Mouse (Mus musculus) mature B cell (primary cell): ENCODE data around the gene Tnfsf14.

ENCODE experiments used
- in situ Hi-C: fragments of 300-500 bp; cut with MboI; formaldehyde crosslinking; loops from 2 replicates; pipeline ENCODE4 v1.14.3; 2019

Gene Tnfsf14

DNA sequence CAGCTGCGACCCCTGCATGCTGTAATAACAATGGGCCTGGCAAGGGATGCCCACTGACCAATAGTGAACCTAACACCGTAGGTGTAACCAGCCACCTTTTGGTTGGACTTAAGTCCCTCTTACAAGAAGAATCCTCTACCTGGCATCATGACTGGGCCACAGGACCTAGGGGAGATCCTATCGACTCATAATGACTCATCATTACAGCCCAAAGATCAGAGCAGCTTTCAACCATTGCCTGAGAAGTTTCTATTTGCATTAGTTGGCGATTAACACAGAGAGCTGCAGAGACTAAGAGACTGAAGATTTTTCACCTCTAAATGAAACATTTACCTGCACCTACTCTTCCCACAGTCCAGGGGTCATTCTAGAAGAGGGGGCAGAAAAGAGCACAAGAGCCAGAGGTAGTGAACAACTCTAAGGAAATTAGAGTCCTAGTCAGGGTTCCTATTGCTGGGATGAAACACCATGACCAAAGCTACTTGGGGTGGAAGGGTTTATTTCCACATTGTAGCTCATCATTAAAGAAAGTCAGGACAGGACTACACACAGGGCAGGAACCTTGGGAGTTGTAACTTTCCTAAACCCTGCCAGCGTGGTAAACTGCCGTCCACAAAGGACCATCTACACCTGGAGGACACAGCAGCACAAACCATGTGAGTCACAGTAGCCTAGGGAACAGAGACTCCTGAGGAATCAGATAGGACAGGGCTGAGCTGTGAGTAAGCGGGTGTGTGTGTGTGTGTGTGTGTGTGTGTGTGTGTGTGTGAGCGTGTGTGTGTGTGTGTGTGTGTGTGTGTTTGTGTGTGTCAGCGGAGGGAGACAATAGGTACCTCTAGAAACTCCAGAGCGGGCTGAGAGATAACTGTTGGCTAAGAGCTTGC is 8.1 kb upstream of the Tnfsf14 start:
- in situ Hi-C loops, result no loop called here

DNA sequence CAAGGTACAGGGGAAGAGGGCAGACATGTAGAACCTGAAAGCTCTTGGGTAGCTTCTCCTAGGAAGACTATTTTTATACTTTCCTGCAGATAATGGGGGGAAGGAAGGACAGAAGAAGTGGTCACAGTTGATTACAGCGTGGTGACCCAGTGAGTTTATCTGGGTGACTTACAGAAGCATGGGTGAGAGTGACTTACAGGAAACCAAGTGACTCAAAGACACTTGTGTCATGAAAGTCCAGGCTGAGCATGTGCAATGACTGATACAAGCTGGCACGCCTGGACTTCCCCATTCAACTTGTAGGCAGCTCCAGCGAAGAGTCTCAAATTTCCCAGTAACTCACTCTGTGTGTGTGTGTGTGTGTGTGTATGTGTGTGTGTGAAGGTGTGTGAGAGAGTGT is 4.3 kb upstream of the Tnfsf14 start:
- in situ Hi-C loops, result no loop called here

DNA sequence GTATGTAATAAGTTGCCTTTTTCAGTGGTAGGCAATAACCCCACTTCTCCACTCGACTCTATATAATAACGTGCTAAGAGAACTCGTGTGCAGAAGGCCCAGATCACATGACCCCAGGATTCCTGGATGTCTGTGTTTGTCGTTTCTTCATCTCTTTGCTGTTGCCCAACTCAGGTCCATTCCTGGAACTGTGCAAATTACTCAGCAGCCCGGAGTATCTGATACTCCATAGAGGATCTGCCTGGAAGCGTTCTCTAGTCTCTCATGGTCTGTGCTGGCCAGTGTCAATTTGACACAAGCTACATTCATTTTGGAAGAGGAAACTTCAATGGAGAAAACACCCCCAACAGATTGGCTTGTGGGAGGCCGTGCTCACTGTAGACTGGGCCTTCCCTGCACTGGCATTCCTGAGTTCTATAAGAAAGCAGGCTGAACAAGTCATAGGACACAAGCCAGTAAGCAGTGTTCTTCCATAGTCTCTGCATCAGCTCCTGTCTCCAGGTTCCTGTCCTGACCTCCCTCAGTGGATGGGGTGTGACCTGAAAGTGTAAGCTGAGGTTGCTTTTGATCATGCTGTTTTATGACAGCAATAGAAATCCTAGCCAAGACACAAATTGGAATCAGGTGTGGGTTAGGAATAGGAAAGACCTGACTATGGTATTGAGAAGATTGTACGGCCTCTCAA is 1.5 kb upstream of the Tnfsf14 start:
- in situ Hi-C loops, result no loop called here

DNA sequence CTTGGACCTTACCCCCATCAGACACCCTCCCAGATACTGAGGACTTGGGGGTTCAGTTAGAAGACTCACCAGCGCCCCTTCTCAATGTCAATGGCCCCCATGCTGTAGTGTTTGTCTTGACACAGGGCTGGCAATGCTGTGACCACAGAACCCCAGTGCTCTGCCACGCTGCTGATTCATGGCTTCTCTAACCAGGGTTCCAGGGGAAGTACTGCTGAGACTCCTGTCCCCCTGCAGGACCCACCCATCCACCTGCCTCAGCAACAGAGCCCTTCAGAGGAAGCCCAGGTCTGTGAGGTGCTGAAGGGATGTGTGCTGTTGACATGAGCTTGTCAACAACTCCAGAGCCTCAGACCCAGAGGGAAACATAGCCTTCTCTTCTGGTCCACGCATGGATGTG is 794 bp upstream of the Tnfsf14 start:
- in situ Hi-C loops, result no loop called here

DNA sequence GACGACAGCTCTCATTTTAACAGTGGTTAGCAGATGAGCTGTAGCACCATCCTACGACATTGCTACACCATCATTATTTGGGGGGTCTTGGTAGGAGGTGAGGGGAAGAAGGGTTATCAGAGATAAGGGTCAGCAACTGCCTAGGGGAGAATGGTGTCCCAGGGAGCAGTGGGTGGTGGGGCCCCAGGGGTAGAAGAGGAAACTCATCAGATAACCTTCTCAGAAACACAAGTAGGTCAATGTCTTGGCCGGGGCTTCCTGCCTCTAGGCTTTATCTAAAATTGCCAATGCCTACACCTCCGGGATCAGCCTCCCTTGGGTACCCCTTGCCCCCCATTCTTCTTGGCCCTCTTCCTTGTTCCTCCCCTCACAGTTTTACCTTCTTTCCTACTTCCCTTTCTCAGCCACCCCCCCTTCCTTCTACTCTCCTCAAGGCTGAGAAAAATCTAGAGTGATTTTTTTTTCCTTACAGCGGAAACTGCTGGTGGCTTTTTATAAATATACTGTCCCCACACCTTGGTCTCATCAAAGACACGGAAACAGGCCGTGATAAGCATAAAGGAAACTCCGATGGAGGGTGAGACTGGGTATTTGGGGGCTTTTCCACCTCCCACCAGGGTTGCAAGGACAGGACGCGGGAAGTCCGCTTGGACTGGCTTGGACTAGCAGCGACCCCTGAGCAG is 5.3 kb downstream of the Tnfsf14 start:
- in situ Hi-C loops, result no loop called here

DNA sequence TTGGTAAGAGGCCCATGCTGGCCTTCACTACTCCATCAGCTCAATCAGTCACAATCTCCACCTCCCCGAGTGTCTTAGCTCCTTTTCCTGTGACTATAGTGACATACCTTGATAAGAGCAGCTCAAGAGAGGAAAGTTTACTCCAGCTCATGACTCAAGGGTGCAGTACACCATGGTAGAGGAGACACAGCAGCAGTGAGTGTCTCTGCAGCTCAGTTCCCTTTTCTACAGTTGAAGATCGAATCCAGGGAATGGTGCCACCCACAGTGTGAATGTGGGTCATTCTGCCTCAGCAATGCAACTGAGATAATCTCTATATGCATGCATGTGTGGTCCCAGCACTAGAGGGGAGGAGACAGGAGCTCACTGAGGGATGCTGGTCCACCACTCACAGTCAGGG is 8.3 kb downstream of the Tnfsf14 start:
- in situ Hi-C loops, result no loop called here

DNA sequence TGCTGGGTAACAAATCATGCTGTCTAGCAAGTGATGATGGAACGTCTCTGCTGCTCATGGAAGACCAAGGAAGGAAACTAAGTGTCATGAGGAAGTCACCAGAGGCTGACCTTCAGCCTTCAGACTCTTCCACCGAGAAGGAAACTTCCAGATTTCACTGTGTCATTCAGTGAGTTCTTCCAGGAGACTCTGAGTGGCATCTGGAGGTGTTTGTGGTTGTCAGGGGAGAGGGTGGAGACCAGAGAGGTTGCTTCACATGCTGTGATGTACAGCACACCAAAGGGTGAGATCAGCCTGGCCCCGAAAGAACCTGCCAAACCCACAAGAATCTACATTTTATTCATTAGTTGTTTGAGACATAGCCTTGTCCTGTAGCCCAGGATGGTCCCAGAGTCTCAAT is 11.1 kb downstream of the Tnfsf14 start:
- in situ Hi-C loops, result no loop called here

DNA sequence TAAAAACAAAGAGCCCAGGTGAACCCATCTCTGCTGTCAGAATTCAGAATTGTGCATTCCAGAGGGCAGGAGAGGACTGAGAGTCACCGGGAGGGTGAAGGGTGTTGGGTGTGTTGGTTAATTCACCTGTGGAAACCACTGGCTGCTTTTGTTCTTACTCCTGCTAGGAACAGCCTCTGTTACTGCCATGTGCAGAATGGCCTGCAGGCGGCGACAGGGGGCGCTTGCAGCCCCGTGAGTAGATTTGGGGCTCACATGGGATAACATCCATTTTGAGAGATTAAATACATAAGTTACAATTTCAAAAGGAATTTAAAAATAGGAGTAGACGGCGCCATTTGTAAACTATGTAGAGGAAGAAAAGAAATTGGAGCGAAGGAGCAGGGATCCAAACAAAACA is 13.6 kb downstream of the Tnfsf14 start:
- in situ Hi-C loops, result no loop called here

DNA sequence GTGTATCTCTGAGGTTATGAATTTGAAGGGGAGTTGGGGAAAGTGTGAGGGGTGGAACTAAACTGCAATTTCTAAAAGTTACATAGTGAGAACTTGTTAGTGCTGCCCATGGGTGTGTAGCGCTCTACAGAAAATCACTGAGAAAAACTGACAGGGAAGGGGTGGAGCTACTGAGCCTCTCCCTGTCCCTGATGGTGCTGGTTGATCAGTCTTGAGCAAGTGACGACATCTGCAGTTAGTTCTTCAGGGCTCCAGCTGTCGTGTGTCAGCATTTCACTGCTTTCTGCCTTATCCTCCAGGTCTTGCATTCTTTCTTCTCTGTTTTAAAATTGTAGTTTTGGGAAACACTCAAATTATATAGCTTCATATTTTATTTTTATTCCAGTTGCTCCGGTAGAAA is 20.6 kb downstream of the Tnfsf14 start:
- in situ Hi-C loops, result no loop called here

DNA sequence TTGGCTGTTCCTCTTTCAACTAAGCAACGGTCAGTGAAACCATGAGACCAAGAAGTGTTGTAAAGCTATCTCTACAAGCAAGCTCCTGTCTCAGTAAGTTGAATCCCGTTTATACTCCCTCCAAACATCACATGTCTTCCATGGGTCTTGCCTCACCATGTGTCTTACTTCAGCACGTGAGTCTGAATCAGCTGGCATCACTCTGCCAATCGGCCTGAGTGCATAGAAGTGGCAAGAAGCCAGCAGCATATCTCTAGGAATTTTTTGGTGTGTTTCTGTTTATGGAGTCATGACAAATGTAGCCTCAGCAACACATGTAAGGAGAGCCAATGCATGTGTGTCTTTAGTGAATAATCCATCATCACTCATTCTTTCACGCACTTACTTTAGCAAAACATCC is 21.6 kb downstream of the Tnfsf14 start:
- in situ Hi-C loops, result no loop called here

DNA sequence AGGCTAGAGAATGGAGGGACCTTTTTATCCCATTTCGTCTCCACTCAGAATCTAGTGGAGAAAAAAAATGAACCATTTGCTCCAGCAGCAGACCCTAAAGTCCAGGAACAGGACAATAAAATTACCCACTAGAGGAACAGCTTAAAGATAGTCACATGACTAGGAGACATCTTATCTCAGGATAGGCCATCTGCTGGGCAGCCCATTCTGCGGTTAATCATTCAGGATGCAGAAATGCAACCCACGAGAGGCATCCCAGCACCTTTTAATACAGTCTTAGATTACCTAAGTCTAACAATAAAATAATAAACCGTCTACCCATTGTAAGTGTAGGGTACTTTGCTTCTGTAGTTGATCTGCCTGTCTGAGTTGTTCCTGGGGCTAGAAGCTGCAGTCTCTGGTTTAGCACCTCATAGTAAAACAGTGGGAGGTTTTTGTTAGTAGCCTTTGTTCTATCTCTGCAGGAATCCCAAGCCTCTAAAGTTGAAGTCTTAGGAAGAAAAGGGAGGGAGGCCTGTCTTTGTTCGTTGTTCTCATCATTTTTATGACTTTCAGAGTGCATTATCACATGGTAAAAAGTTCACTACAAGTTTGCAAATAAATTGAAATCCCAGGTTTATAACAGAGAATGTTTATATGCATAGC is 23.2 kb downstream of the Tnfsf14 start:
- in situ Hi-C loops, result no loop called here

DNA sequence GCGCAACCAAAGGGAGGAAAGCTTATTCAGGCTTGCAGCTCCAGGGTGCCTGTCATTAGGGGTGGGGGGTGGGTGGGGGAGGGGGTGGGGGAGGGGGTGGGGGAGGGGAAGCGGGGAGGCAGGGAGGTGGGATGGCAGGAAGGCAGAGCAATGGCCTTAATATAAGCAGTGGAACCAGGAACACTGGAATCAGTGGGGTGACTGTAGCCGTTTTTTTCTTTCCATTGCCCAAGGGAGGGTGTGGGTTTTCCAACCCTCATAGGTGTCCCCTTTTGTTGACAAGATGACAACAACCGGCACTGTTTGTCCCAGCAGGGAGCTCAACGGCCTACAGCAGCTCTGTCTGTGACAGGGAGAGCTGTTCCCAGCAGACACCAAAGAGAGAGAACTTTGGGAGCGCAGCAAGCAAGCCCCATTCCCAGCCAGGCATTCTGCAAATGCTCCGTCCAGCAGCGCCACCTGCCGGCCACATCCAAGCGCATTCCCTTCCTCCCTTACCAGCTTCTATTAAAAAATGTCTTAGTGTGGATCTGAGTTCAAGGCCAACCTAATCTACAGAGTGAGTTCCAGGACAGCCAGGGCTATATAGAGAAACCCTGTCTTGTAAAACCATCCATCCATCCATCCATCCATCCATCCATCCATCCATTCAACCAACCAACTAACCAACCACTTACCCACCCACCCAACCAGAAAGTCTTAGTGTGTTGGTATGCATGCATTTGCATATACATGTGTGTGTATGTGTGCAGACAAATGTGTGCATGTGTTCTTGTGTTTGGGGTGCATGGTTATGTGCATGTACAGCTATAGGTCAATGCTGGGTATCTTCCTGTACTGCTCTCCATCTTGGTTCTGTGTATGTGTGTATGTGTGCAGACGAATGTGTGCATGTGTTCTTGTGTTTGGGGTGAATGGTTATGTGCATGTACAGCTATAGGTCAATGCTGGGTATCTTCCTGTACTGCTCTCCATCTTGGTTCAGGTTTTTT is 26.9 kb downstream of the Tnfsf14 start:
- in situ Hi-C loops, result loop anchor here (5.0 kb wide), 1 partner anchor 170 kb away; the partner anchor contains the start of gene Alkbh7

DNA sequence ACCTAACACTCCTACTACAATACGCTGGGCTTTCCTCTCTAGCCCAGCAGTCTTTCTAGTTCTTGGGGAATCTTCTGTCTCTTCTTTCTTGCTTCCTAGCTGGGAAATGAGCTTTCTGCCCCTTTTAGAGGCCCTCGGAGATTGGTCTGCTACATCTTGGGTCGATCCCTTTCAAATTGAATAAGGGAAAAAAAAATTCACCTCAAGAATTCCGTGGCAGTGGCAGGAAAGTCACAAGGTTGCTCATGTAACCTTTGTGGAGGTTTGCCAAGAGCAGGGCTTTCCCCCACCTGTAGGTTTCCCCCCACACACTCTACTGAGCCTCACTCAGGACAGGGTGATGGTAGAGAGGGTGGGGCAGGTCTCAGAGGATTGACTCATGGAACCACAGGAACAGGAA is 40.2 kb downstream of the Tnfsf14 start:
- in situ Hi-C loops, result no loop called here

DNA sequence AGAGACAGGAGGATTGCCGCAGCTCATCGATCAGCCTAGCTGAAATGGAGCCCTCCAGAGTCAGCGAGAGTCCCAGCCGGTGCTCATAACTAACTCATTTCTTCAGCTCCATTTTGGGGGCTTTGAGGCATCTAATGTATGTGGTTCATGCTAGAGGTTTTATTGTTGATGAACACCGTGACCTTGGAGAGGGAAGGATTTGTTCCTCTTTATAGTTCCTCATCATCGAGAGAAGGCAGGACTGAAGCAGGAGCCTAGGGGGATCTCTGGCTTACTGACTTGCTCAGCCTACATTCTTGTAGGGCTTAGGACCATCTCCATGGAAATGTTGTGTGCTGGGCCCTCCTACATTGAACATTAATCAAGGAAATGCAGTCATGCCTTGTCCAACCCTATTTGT is 41.0 kb downstream of the Tnfsf14 start:
- in situ Hi-C loops, result no loop called here

DNA sequence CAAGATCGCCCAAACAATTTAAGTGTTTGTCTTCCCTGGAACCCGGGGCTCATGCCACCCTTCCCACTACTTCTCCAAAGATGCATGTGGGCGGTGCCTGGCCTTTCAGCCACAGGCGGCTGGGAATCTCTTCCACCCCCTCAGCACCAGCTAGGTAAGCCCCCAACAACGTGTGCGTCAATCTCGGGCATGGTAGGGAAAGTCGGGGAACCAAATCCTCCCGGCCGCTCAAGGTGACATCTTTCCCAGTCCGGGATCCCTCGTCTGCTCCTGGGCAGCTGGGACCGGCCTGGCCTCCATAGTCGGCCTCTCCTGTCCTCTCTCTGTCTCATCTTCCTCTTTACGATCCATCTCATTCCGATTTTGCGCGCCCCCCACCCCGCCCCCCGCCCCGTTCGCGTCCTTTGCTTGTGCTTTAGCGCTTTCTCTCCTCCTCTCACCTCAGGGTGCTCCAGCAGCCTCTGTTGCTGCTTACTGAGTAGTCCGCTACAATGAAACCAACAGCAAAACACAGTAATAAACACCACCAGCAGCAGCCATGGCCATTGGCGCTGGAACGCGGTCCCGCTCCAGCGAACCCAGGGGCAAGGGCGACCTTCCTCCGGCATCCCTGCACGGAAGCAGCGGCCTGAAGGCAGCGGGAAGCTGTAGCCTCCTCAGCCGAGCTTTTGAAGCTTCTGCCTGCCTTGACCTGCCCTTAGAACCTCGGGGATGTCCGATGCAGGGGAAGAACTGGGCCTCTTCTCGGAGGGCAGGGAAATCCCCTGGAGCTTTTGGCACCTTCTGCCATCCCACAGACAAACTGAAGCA is 44.8 kb downstream of the Tnfsf14 start, which contains the start of gene Cd70:
Gene Cd70 (minus strand): TSS at position 784 of the 810 bp plus-strand sequence.
- in situ Hi-C loops, result no loop called here

DNA sequence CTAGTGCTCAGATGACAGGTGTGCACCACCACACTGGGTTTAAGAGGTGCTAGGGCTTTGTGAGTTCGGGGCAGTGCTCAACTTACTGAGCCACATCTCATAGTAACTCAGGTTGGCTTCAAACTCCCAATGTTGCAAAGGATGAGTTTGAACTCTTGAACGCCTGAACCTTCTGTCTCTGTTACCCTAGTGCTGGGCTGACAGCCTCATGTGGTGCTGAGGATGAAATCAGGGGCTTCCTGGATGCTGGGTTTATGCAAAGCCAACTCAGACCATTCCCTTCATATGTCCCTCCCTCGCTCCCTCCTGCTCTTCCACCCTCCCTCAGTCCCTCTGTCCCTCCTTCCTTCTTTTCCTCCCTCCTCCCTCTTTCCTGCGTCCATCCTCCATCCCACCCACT is 45.6 kb downstream of the Tnfsf14 start:
- in situ Hi-C loops, result no loop called here

DNA sequence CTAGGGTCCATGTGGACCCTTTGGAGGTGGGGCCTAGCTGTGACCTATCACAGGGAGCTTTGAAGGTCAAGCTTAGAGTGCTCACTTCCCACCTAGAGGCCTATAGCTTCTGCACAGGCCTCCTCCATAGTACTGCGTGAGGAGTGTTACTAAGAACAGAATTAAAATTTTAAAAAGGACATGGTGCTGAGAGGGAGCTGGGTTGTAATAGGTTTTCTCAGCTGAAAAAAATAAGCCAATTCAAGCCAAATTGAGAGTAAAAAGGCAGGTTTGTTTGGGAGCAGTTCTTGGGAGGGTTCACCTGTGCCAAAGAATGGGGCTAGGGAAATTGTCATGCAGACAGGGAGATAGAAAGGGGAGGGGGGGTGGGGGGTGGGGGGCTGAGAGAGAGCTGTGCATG is 48.9 kb downstream of the Tnfsf14 start:
- in situ Hi-C loops, result no loop called here

DNA sequence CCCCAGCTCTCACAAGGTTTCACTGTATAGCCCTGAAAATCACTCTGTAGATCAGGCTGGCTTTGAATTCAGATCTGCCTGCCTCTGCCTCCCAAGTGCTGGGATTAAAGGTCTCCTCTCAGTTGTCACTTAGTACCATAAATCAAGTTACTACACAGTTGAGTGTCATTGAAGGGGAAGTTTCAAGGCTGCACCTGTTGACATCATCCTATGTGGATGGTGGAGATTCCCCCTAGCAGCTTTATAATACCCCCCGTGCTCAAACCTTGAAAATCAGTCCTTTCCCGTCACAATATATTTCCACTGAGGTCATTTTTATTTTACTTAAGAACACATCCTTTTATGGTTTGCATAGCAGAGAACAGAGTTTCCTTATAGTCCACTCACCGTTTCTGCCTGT is 50.3 kb downstream of the Tnfsf14 start:
- in situ Hi-C loops, result no loop called here

DNA sequence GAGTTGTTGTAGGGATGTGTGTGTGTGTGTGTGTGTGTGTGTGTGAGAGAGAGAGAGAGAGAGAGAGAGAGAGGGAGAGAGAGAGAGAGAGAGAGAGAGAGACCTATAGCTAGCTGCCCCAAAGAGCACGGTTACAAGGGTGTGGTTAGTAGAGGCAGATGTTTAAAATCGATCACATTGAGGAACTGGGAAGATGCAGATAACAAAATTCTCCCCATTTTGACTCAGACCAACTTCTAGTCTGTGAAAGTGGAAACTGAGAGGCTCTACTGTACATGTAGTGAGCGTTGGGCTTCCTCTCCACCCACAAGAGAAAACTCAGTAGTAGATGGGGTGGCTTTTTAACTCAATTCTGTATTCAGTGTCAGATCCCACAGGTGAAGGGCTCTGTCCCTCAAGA is 54.3 kb downstream of the Tnfsf14 start:
- in situ Hi-C loops, result no loop called here
